Mouse (Mus musculus) myocyte (in vitro differentiated cells): Measurements from ENCODE around the gene Zfr2. TPM values are rescaled to one million over a fixed set of nuclear protein-coding genes. Genes with fewer than 3 reads are reported as not detected.

Experiments
- H3K27me3 ChIP-seq: one replicate; pipeline ENCODE4 v1.6.1; 2011; ENCODE audit not compliant: control insufficient read depth, insufficient read depth, insufficient read length
- H3K36me3 ChIP-seq: one replicate; pipeline ENCODE4 v1.6.1; 2011; ENCODE audit not compliant: control insufficient read depth, insufficient read depth
- H3K4me2 ChIP-seq: one replicate; pipeline ENCODE4 v1.6.1; 2011; ENCODE audit warnings: low read depth, control low read depth
- H3K4me3 ChIP-seq: one replicate; pipeline ENCODE4 v1.5.1; 2011; ENCODE audit warnings: mild to moderate bottlenecking, control low read depth, moderate library complexity
- H3K79me2 ChIP-seq: one replicate; pipeline ENCODE4 v1.6.1; 2011; ENCODE audit not compliant: control insufficient read depth, insufficient read depth
- H3ac ChIP-seq: one replicate; pipeline ENCODE4 v1.6.1; 2011; ENCODE audit not compliant: control insufficient read depth, insufficient read length
- CEBPB ChIP-seq: IDR thresholded peaks from 2 replicates; pipeline ENCODE4 v1.6.1; 2011; ENCODE audit warnings: mild to moderate bottlenecking, moderate library complexity; ENCODE audit not compliant: poor library complexity, insufficient read depth, severe bottlenecking
- E2F4 ChIP-seq: IDR thresholded peaks from one replicate; pipeline ENCODE4 v1.6.1; 2011; ENCODE audit warnings: mild to moderate bottlenecking, control low read depth, moderate library complexity; ENCODE audit not compliant: insufficient read depth
- MAX ChIP-seq: IDR thresholded peaks from one replicate; pipeline ENCODE4 v1.6.1; 2011; ENCODE audit warnings: low read depth, mild to moderate bottlenecking, control low read depth
- MYOD1 ChIP-seq, 3 experiments: IDR thresholded peaks; one replicate each; pipeline ENCODE4 v1.6.1; 2011; ENCODE audit warnings: control low read depth in 2 of 3, low read depth in 2 of 3, mild to moderate bottlenecking in 2 of 3, moderate library complexity in 1 of 3; ENCODE audit not compliant: insufficient read length in 2 of 3, control insufficient read depth in 1 of 3
- MYOG ChIP-seq, 3 experiments: IDR thresholded peaks; one replicate each; pipeline ENCODE4 v1.6.1; 2011; ENCODE audit warnings: control low read depth in 2 of 3, low read depth in 2 of 3, mild to moderate bottlenecking in 2 of 3; ENCODE audit not compliant: insufficient read length in 2 of 3, control insufficient read depth in 1 of 3, insufficient read depth in 1 of 3
- POLR2A ChIP-seq: IDR thresholded peaks from one replicate; pipeline ENCODE4 v1.6.1; 2011; ENCODE audit warnings: low read depth, mild to moderate bottlenecking, control low read depth, moderate library complexity; ENCODE audit not compliant: insufficient read length
- POLR2AphosphoS2 ChIP-seq: IDR thresholded peaks from one replicate; pipeline ENCODE4 v1.6.1; 2011; ENCODE audit warnings: low read depth, control low read depth; ENCODE audit not compliant: insufficient read length
- REST ChIP-seq: IDR thresholded peaks from one replicate; pipeline ENCODE4 v1.6.1; 2011; ENCODE audit warnings: mild to moderate bottlenecking, control low read depth, moderate library complexity; ENCODE audit not compliant: insufficient read depth, insufficient read length
- SRF ChIP-seq: IDR thresholded peaks from one replicate; pipeline ENCODE4 v1.6.1; 2011; ENCODE audit warnings: low read depth; ENCODE audit not compliant: control insufficient read depth, insufficient read length
- TCF12 ChIP-seq: IDR thresholded peaks from one replicate; pipeline ENCODE4 v1.6.1; 2011; ENCODE audit warnings: mild to moderate bottlenecking, control low read depth; ENCODE audit not compliant: poor library complexity, insufficient read depth, severe bottlenecking
- TCF3 ChIP-seq: IDR thresholded peaks from one replicate; pipeline ENCODE4 v1.6.1; 2011; ENCODE audit warnings: low read depth, control low read depth; ENCODE audit not compliant: insufficient read length
- USF1 ChIP-seq: IDR thresholded peaks from one replicate; pipeline ENCODE4 v1.6.1; 2011; ENCODE audit warnings: low read depth, mild to moderate bottlenecking, control low read depth, moderate library complexity
- polyA plus RNA-seq: library from polyadenylated mRNA; unstranded; fragments of >200 nt; fragmentation: generic; extraction: Trizol; gene quantifications from one replicate; pipeline ENCODE4 v1.2.1, GENCODE M21; 2012; ENCODE audit warnings: missing spikeins

The Zfr2 gene
- polyA plus RNA-seq, 1 experiment: 2.3 TPM

DNA sequence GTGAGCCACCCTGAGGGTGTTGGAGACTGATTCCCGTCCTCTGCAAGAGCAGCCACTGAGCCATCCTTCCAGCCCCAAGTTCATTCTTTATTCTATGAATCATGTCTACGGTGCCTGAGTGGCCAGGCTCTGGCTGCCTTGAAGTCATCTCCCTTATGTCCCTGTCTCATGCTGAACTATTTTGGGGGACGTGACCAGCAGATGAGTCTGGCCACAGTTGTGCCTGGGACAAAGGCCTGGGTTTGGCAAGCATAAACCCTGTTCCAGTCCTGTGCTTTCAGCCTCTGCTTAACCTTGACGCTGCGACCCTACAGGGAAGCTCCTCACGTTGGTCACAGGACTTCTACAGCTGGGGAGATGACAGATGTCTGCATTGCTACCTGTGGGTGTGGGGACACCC, 35.6 kb upstream of the Zfr2 start:
- Histone ChIP-seq H3K4me2 (peak overlapping the region; percentile 59), H3K4me3 (no peak overlapping the region)

DNA sequence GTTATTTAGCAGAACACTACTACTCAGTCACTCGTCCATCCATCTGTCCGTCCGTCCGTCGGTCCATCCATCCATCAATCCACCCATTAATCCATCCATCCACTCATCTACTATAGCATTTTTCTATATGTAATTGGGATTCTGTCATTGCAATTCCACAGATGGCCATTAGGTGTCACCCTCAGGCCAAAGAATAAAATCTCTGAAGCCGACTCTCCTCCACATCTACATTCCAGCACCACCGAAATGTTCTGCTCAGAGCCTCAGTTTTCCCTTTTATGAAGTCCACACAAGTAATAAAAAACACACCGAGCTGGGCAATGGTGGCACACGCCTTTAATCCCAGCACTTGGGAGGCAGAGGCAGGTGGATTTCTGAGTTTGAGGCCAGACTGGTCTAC, 34.7 kb upstream of the Zfr2 start:
- H3K79me2 ChIP-seq: no peaks in the 10 kb centered on the region
- H3K27me3 ChIP-seq: no peaks in the 10 kb centered on the region
- H3K36me3 ChIP-seq: no peaks in the 10 kb centered on the region
- no peak overlapping the region for H3ac ChIP-seq
- H3K4me3 ChIP-seq: no peak overlapping the region
- peak overlapping the region; percentile 37 for H3K4me2 ChIP-seq
- no peak for TF ChIP-seq TCF12

More for the DNA sequence above, 35.6 kb upstream of the Zfr2 start:
- no peaks in the 10 kb centered on the region for H3K79me2 ChIP-seq
- no peak overlapping the region for H3ac ChIP-seq
- no peaks in the 10 kb centered on the region for H3K27me3 ChIP-seq
- no peaks in the 10 kb centered on the region for H3K36me3 ChIP-seq
- TF ChIP-seq MYOG (IDR thresholded peaks at IDR 0.05; ENCODE audit: control insufficient read depth in 1 of 3, insufficient read depth in 1 of 3, insufficient read length in 2 of 3, low read depth in 2 of 3) (peak in 1 of 3 experiments; percentile 76), MYOD1 (IDR thresholded peaks at IDR 0.05; ENCODE audit: control insufficient read depth in 1 of 3, insufficient read length in 2 of 3, low read depth in 2 of 3) (peak in 1 of 3 experiments; percentile 72), POLR2A (peak; percentile 55), POLR2AphosphoS2 (no peak), SRF (peak; percentile 25), REST (no peak)

DNA sequence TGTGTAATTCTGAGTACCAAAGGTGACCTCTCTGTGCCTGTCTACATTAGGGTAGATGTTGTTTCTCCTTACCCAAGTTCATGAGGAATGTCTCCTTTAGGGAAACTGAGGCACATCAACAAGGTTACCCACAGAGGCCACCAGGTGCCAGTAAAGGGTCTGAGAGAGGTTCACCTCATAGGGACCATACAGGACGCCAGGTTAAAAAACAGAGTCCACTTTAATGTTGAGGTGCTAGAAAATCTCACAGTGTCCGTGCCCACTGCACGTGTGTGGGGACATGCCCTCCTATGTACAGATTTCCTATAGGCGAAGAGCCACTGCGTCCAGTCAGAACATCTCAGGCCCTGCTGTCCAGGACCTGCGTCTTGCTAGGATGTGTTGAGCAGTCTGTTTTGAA, 34.0 kb upstream of the Zfr2 start:
- no peak overlapping the region for H3ac ChIP-seq
- H3K36me3 ChIP-seq: no peaks in the 10 kb centered on the region
- no peak for TF ChIP-seq SRF
- H3K4me2 ChIP-seq: peak overlapping the region; percentile 19
- no peaks in the 10 kb centered on the region for H3K79me2 ChIP-seq
- H3K27me3 ChIP-seq: no peaks in the 10 kb centered on the region
- no peak overlapping the region for H3K4me3 ChIP-seq

DNA sequence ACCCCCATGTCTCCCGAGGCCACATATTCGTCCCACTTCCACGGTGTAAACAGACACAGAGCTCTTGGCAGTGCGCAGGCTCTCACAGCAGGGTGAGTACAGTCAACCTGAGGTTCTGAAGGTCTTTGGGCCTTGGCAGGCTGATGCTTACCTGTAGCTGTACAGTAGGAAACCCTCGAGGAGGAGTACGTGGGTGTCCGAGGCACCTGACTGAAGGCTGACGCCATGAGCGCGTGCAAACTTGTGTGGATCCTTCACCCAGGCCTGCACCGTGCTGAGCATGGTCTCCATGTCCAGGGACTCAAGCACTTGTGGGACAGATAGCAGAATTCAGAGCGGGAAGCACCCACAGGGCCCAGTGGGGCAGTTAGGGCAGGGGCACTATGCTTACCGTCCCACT, 32.8 kb upstream of the Zfr2 start:
- Histone ChIP-seq H3K4me2 (peak overlapping the region; percentile 51), H3K79me2 (no peaks in the 10 kb centered on the region), H3ac (no peak overlapping the region), H3K36me3 (no peaks in the 10 kb centered on the region), H3K27me3 (no peaks in the 10 kb centered on the region), H3K4me3 (no peak overlapping the region)
- no peak for TF ChIP-seq POLR2A
- no peak for TF ChIP-seq MYOG (IDR thresholded peaks at IDR 0.05; ENCODE audit: control insufficient read depth in 1 of 3, insufficient read depth in 1 of 3, insufficient read length in 2 of 3, low read depth in 2 of 3)
- TF ChIP-seq TCF12: no peak
- no peak for TF ChIP-seq SRF
- TF ChIP-seq E2F4: no peak
- no peak for TF ChIP-seq POLR2AphosphoS2
- TF ChIP-seq CEBPB: no peak
- no peak for TF ChIP-seq TCF3
- TF ChIP-seq USF1: no peak
- TF ChIP-seq REST: no peak
- no peak for TF ChIP-seq MYOD1 (IDR thresholded peaks at IDR 0.05; ENCODE audit: control insufficient read depth in 1 of 3, insufficient read length in 2 of 3, low read depth in 2 of 3)
- no peak for TF ChIP-seq MAX

DNA sequence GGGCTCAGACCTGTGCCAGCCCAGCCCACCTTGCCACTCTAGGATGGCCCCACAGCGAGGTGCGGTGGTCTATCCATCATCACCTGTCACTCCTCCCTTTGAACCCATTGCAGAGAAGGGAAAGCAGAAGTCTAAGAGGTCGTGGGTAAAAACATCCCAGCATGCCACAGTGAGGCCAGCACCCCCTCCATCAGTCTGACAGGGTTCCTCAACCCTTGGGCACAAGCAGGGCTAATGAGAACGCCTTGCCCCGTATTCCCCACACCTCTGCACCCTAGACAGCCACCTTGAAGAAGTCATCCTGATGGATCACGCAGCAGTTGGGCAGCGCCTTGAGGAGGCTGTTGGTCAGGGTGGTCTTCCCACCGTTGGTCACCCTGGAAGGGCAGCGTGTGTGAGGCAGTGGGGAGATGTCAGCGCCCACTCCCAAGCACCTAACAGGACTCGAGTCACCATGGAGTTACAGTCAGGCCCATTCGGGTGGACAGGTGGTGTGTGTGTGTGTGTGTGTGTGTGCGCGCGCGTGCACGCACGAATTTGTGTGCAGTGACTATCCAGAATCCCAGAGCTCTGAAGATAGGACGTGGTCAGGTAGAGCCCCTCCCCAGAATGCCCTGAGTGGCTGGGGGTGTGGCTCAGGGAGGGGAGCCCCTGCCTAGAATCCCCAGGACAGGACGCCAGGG, 32.2 kb upstream of the Zfr2 start:
- H3K4me2 ChIP-seq: peak overlapping the region; percentile 51

More for the DNA sequence above, 32.2 kb upstream of the Zfr2 start:
- Histone ChIP-seq H3K4me3 (peak overlapping the region; percentile 1), H3K79me2 (no peaks in the 10 kb centered on the region), H3K27me3 (no peaks in the 10 kb centered on the region), H3ac (no peak overlapping the region), H3K36me3 (no peaks in the 10 kb centered on the region)
- TF ChIP-seq MYOD1 (IDR thresholded peaks at IDR 0.05; ENCODE audit: control insufficient read depth in 1 of 3, insufficient read length in 2 of 3, low read depth in 2 of 3) (peak in 1 of 3 experiments; percentile 44), POLR2AphosphoS2 (peak; percentile 45), TCF3 (no peak), E2F4 (no peak), TCF12 (no peak)
